Mouse (Mus musculus) myocyte (in vitro differentiated cells): ENCODE measurements around the gene Trp53. TPM values are rescaled to one million over a fixed set of nuclear protein-coding genes. Genes with fewer than 3 reads are reported as not detected.
"Not testable (repeated sequence)": the region's sequence is repeated elsewhere in the genome, so short reads cannot be mapped to it uniquely, and the experiment has no call there.

ENCODE experiments used
- H3K27me3 ChIP-seq: one replicate; pipeline ENCODE4 v1.6.1; 2011; ENCODE audit not compliant: control insufficient read depth, insufficient read depth, insufficient read length
- H3K36me3 ChIP-seq: one replicate; pipeline ENCODE4 v1.6.1; 2011; ENCODE audit not compliant: control insufficient read depth, insufficient read depth
- H3K4me2 ChIP-seq: one replicate; pipeline ENCODE4 v1.6.1; 2011; ENCODE audit warnings: low read depth, control low read depth
- H3K4me3 ChIP-seq: one replicate; pipeline ENCODE4 v1.5.1; 2011; ENCODE audit warnings: mild to moderate bottlenecking, control low read depth, moderate library complexity
- H3K79me2 ChIP-seq: one replicate; pipeline ENCODE4 v1.6.1; 2011; ENCODE audit not compliant: control insufficient read depth, insufficient read depth
- H3ac ChIP-seq: one replicate; pipeline ENCODE4 v1.6.1; 2011; ENCODE audit not compliant: control insufficient read depth, insufficient read length
- CEBPB ChIP-seq: IDR thresholded peaks from 2 replicates; pipeline ENCODE4 v1.6.1; 2011; ENCODE audit warnings: mild to moderate bottlenecking, moderate library complexity; ENCODE audit not compliant: poor library complexity, insufficient read depth, severe bottlenecking
- E2F4 ChIP-seq: IDR thresholded peaks from one replicate; pipeline ENCODE4 v1.6.1; 2011; ENCODE audit warnings: mild to moderate bottlenecking, control low read depth, moderate library complexity; ENCODE audit not compliant: insufficient read depth
- MAX ChIP-seq: IDR thresholded peaks from one replicate; pipeline ENCODE4 v1.6.1; 2011; ENCODE audit warnings: low read depth, mild to moderate bottlenecking, control low read depth
- MYOD1 ChIP-seq, 3 experiments: IDR thresholded peaks; one replicate each; pipeline ENCODE4 v1.6.1; 2011; ENCODE audit warnings: control low read depth in 2 of 3, low read depth in 2 of 3, mild to moderate bottlenecking in 2 of 3, moderate library complexity in 1 of 3; ENCODE audit not compliant: insufficient read length in 2 of 3, control insufficient read depth in 1 of 3
- MYOG ChIP-seq, 3 experiments: IDR thresholded peaks; one replicate each; pipeline ENCODE4 v1.6.1; 2011; ENCODE audit warnings: control low read depth in 2 of 3, low read depth in 2 of 3, mild to moderate bottlenecking in 2 of 3; ENCODE audit not compliant: insufficient read length in 2 of 3, control insufficient read depth in 1 of 3, insufficient read depth in 1 of 3
- POLR2A ChIP-seq: IDR thresholded peaks from one replicate; pipeline ENCODE4 v1.6.1; 2011; ENCODE audit warnings: low read depth, mild to moderate bottlenecking, control low read depth, moderate library complexity; ENCODE audit not compliant: insufficient read length
- POLR2AphosphoS2 ChIP-seq: IDR thresholded peaks from one replicate; pipeline ENCODE4 v1.6.1; 2011; ENCODE audit warnings: low read depth, control low read depth; ENCODE audit not compliant: insufficient read length
- REST ChIP-seq: IDR thresholded peaks from one replicate; pipeline ENCODE4 v1.6.1; 2011; ENCODE audit warnings: mild to moderate bottlenecking, control low read depth, moderate library complexity; ENCODE audit not compliant: insufficient read depth, insufficient read length
- SRF ChIP-seq: IDR thresholded peaks from one replicate; pipeline ENCODE4 v1.6.1; 2011; ENCODE audit warnings: low read depth; ENCODE audit not compliant: control insufficient read depth, insufficient read length
- TCF12 ChIP-seq: IDR thresholded peaks from one replicate; pipeline ENCODE4 v1.6.1; 2011; ENCODE audit warnings: mild to moderate bottlenecking, control low read depth; ENCODE audit not compliant: poor library complexity, insufficient read depth, severe bottlenecking
- TCF3 ChIP-seq: IDR thresholded peaks from one replicate; pipeline ENCODE4 v1.6.1; 2011; ENCODE audit warnings: low read depth, control low read depth; ENCODE audit not compliant: insufficient read length
- USF1 ChIP-seq: IDR thresholded peaks from one replicate; pipeline ENCODE4 v1.6.1; 2011; ENCODE audit warnings: low read depth, mild to moderate bottlenecking, control low read depth, moderate library complexity
- polyA plus RNA-seq: library from polyadenylated mRNA; unstranded; fragments of >200 nt; fragmentation: generic; extraction: Trizol; gene quantifications from one replicate; pipeline ENCODE4 v1.2.1, GENCODE M21; 2012; ENCODE audit warnings: missing spikeins

The Trp53 gene
- polyA plus RNA-seq, result 119 TPM

DNA sequence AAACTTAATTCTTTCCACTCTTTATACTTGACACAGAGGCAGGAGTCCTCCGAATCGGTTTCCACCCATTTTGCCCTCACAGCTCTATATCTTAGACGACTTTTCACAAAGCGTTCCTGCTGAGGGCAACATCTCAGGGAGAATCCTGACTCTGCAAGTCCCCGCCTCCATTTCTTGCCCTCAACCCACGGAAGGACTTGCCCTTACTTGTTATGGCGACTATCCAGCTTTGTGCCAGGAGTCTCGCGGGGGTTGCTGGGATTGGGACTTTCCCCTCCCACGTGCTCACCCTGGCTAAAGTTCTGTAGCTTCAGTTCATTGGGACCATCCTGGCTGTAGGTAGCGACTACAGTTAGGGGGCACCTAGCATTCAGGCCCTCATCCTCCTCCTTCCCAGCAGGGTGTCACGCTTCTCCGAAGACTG lies at the start of gene Trp53, which contains the start of gene Wrap53:
Gene Trp53 (plus strand): TSS at position 269 of the 424 bp plus-strand sequence.
Gene Wrap53 (minus strand): TSS at position 165 of the 424 bp plus-strand sequence.
- Histone ChIP-seq H3K36me3 (no peaks in the 10 kb centered on the region), H3ac (peak within 1 kb of the TSS; percentile 79), H3K4me3 (peak within 1 kb of the TSS; percentile 99), H3K4me2 (peak within 1 kb of the TSS; percentile 97), H3K79me2 (peaks cover 78% of the 10 kb centered on the region), H3K27me3 (no peaks in the 10 kb centered on the region)
- peak; percentile 69 for TF ChIP-seq POLR2A
- TF ChIP-seq MAX, result peak; percentile 93
- TF ChIP-seq TCF3, result no peak
- TF ChIP-seq E2F4, result no peak
- peak; percentile 66 for TF ChIP-seq POLR2AphosphoS2
- TF ChIP-seq USF1, result peak; percentile 90
- TF ChIP-seq SRF, result peak; percentile 22
- no peak for TF ChIP-seq TCF12
- TF ChIP-seq REST, result no peak
- no peak for TF ChIP-seq MYOD1 (IDR thresholded peaks at IDR 0.05; ENCODE audit: control insufficient read depth in 1 of 3, insufficient read length in 2 of 3, low read depth in 2 of 3)
- TF ChIP-seq CEBPB, result no peak
- TF ChIP-seq MYOG (IDR thresholded peaks at IDR 0.05; ENCODE audit: control insufficient read depth in 1 of 3, insufficient read depth in 1 of 3, insufficient read length in 2 of 3, low read depth in 2 of 3), result no peak

DNA sequence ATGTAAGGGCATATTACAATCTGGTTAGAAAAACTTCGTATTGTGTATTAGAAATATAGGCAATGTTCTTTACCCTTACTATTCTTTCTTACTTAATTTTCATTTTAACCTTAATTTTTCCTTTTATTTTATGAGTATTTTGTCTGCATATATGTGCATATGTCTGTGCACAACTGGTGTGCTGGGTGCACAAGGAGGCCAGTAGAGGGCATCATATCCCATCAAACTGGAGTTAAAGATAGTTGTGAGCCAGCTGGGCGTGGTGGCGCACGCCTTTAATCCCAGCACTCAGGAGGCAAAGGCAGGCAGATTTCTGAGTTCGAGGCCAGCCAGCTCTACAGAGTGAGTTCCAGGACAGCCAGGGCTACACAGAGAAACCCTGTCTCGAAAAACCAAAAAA lies 49.4 kb upstream of the Trp53 start:
- H3ac ChIP-seq, H3K36me3 ChIP-seq, H3K27me3 ChIP-seq, H3K4me2 ChIP-seq, H3K4me3 ChIP-seq, H3K79me2 ChIP-seq: not testable (repeated sequence)

DNA sequence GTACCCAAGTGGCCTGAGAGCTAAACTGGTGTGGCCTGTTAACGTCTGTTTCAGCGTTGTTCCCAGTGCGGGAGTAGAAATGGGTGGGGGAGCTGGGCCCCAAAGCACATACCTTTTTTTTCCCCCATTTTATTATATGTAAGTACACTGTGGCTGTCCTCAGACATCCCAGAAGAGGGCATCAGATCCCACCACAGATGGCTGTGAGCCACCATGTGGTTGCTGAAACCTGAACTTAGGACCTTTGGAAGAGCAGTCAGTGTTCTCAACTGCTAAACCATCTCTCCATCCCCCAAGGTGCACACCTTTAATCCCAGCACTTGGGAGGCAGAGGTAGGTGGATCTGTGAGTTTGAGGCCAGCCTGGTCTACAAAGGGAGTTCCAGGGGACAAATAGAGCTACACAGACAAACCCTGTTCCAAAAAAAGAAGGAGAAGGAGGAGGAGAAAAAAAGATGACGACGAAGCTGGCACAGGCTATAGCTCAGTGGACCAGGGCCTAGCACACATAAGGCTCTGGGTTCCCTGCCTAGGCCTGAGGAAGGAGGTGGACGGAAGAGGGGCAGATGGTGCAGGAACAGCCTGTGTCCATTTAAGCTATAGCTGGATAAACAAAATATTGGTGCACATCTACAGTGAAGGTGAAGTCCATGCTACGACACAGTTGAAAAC lies 47.5 kb upstream of the Trp53 start:
- Histone ChIP-seq H3K4me2 (no peak overlapping the region), H3K79me2 (no peaks in the 10 kb centered on the region), H3K4me3 (no peak overlapping the region), H3K27me3 (no peaks in the 10 kb centered on the region), H3K36me3 (no peaks in the 10 kb centered on the region), H3ac (no peak overlapping the region)
- TF ChIP-seq MYOD1 (IDR thresholded peaks at IDR 0.05; ENCODE audit: control insufficient read depth in 1 of 3, insufficient read length in 2 of 3, low read depth in 2 of 3), result no peak
- TF ChIP-seq E2F4, result no peak
- TF ChIP-seq POLR2AphosphoS2, result no peak
- TF ChIP-seq TCF12, result no peak
- TF ChIP-seq SRF, result no peak
- TF ChIP-seq USF1, result no peak
- TF ChIP-seq TCF3, result no peak
- TF ChIP-seq MYOG (IDR thresholded peaks at IDR 0.05; ENCODE audit: control insufficient read depth in 1 of 3, insufficient read depth in 1 of 3, insufficient read length in 2 of 3, low read depth in 2 of 3), result no peak
- TF ChIP-seq MAX, result no peak
- TF ChIP-seq CEBPB, result no peak

DNA sequence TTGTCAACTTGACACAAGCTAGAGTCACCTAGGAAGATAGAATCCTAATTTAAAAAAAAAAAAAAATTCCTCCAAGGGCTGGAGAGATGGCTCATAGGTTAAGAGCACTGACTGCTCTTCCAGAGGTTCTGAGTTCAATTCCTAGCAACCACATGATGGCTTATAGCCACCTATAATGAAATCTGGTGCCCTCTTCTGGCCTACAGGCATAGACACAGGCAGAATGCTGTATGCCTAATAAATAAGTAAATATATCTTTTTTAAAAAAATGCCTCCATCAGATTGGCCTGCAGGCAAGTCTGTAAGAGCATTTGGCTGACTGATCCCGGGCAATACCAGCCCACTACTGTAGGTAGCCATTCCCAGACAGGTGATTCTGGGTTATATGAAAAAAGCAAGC lies 45.2 kb upstream of the Trp53 start:
- no peak for TF ChIP-seq POLR2A
- TF ChIP-seq MAX, result no peak
- TF ChIP-seq E2F4, result no peak
- TF ChIP-seq TCF3, result no peak
- TF ChIP-seq REST, result no peak
- TF ChIP-seq MYOG (IDR thresholded peaks at IDR 0.05; ENCODE audit: control insufficient read depth in 1 of 3, insufficient read depth in 1 of 3, insufficient read length in 2 of 3, low read depth in 2 of 3), result no peak
- TF ChIP-seq TCF12, result no peak
- TF ChIP-seq USF1, result no peak
- no peak for TF ChIP-seq CEBPB
- TF ChIP-seq MYOD1 (IDR thresholded peaks at IDR 0.05; ENCODE audit: control insufficient read depth in 1 of 3, insufficient read length in 2 of 3, low read depth in 2 of 3), result no peak
- peaks cover 7% of the 10 kb centered on the region for H3K27me3 ChIP-seq
- H3K79me2 ChIP-seq, result no peaks in the 10 kb centered on the region
- no peak overlapping the region for H3ac ChIP-seq
- H3K36me3 ChIP-seq, result no peaks in the 10 kb centered on the region
- no peak overlapping the region for H3K4me2 ChIP-seq
- H3K4me3 ChIP-seq, result no peak overlapping the region

DNA sequence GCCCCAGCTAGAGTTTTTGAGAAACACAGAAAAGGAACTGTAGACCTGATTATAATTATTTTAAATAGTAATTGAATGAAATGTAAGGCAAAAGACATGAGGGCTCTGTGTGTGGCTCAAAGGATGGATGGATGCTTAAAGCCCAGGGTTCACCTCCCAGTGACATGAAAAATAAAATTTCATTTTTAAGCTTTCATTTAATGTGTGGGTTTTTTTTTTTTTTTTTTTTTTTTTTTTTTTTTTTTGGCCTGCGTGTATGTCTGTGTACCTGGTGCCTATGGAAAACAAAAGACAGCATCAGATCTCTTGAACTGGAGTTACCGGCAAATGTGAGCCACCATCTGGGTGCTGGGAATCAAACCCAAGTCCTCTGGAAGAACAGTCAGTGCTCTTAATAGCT lies 39.5 kb upstream of the Trp53 start:
- Histone ChIP-seq H3K79me2 (no peaks in the 10 kb centered on the region), H3K4me2 (no peak overlapping the region), H3K4me3 (no peak overlapping the region), H3ac (no peak overlapping the region), H3K27me3 (peaks cover 7% of the 10 kb centered on the region), H3K36me3 (no peaks in the 10 kb centered on the region)
- TF ChIP-seq SRF, result no peak
- no peak for TF ChIP-seq MAX
- no peak for TF ChIP-seq POLR2AphosphoS2
- no peak for TF ChIP-seq TCF3
- no peak for TF ChIP-seq USF1
- no peak for TF ChIP-seq TCF12
- no peak for TF ChIP-seq REST
- no peak for TF ChIP-seq MYOD1 (IDR thresholded peaks at IDR 0.05; ENCODE audit: control insufficient read depth in 1 of 3, insufficient read length in 2 of 3, low read depth in 2 of 3)
- no peak for TF ChIP-seq E2F4
- TF ChIP-seq POLR2A, result no peak
- no peak for TF ChIP-seq MYOG (IDR thresholded peaks at IDR 0.05; ENCODE audit: control insufficient read depth in 1 of 3, insufficient read depth in 1 of 3, insufficient read length in 2 of 3, low read depth in 2 of 3)
- TF ChIP-seq CEBPB, result no peak

DNA sequence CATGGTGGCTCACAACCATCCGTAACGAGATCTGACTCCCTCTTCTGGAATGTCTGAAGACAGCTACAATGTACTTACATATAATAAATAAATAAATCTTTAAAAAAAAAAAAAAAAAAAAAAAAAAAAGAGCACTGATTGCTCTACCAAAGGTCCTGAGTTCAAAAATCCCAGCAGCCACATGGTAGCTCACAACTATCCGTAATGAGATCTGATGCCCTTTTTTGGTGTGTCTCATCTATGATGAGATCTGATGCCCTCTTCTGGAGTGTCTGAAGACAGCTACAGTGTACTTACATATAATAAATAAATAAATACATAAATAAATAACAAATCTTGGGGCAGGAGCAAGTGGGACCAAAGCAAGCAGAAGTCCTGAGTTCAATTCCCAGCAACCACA lies 38.4 kb upstream of the Trp53 start:
- not testable (repeated sequence) for H3K4me2 ChIP-seq, H3K4me3 ChIP-seq, H3K79me2 ChIP-seq, H3ac ChIP-seq, H3K27me3 ChIP-seq, H3K36me3 ChIP-seq
